Mouse (Mus musculus) right cerebral cortex, postnatal 4 days (tissue): ENCODE measurements around the gene Maml2.

ENCODE experiments used
- DNase-seq: peaks from one replicate; pipeline ENCODE4 v3.0.0-alpha.2; 2022

Maml2 gene

GRCm38 (mm10) chr9:13297668-13298512 is at the start of gene Maml2:
Gene Maml2 (plus strand): TSS chr9:13297957.
- peak; percentile 63 for DNase-seq

- no peak for DNase-seq
These were observed 49.7 kb upstream of the Maml2 start for GRCm38 (mm10) chr9:13248104-13248503.

- DNase-seq: no peak
These were observed 46.5 kb upstream of the Maml2 start for GRCm38 (mm10) chr9:13251251-13251650.

- no peak for DNase-seq
These were observed 41.0 kb upstream of the Maml2 start for GRCm38 (mm10) chr9:13256726-13257125.

GRCm38 (mm10) chr9:13258173-13258572 is 39.6 kb upstream of the Maml2 start:
- no peak for DNase-seq

GRCm38 (mm10) chr9:13260980-13261379 is 36.8 kb upstream of the Maml2 start:
- no peak for DNase-seq

GRCm38 (mm10) chr9:13273219-13273618 is 24.5 kb upstream of the Maml2 start:
- no peak for DNase-seq

- DNase-seq: no peak
These were observed 10.3 kb upstream of the Maml2 start for GRCm38 (mm10) chr9:13287482-13287881.

- peak; percentile 81 for DNase-seq
These were observed 1.3 kb upstream of the Maml2 start for GRCm38 (mm10) chr9:13296274-13297121.

GRCm38 (mm10) chr9:13297122-13297667 is 562 bp upstream of the Maml2 start:
- DNase-seq: no peak

- DNase-seq: no peak
These were observed 739 bp downstream of the Maml2 start for GRCm38 (mm10) chr9:13298513-13298878.

- no peak for DNase-seq
These were observed 1.4 kb downstream of the Maml2 start for GRCm38 (mm10) chr9:13299190-13299589.

- DNase-seq: no peak
These were observed 2.3 kb downstream of the Maml2 start for GRCm38 (mm10) chr9:13300041-13300441.

- DNase-seq: no peak
These were observed 3.4 kb downstream of the Maml2 start for GRCm38 (mm10) chr9:13300891-13301782.

- DNase-seq: no peak
These were observed 4.5 kb downstream of the Maml2 start for GRCm38 (mm10) chr9:13302183-13302825.

- DNase-seq: no peak
These were observed 5.5 kb downstream of the Maml2 start for GRCm38 (mm10) chr9:13303099-13303771.

GRCm38 (mm10) chr9:13303976-13304375 is 6.2 kb downstream of the Maml2 start:
- no peak for DNase-seq

GRCm38 (mm10) chr9:13306471-13306870 is 8.7 kb downstream of the Maml2 start:
- no peak for DNase-seq

- no peak for DNase-seq
These were observed 9.5 kb downstream of the Maml2 start for GRCm38 (mm10) chr9:13307226-13307625.

- no peak for DNase-seq
These were observed 11.0 kb downstream of the Maml2 start for GRCm38 (mm10) chr9:13308718-13309117.

GRCm38 (mm10) chr9:13309807-13310206 is 12.1 kb downstream of the Maml2 start:
- no peak for DNase-seq
